Mouse (Mus musculus) liver, embryonic 11.5 days (tissue): ENCODE measurements around the gene Ripply1. TPM values are rescaled to one million over a fixed set of nuclear protein-coding genes. Genes with fewer than 3 reads are reported as not detected.

Experiments
- ATAC-seq: fragments of 200-750 bp; cut with Nextera tagmentation; replicated peaks from 2 replicates; pipeline ENCODE4 v1.8.0; 2017; ENCODE audit warnings: moderate number of reproducible peaks, mild to moderate bottlenecking, moderate TSS enrichment, moderate library complexity; ENCODE audit not compliant: low FRiP score
- DNase-seq: peaks from one replicate; pipeline ENCODE4 v3.0.0-alpha.2; 2017; ENCODE audit warnings: low spot score
- H3K27ac ChIP-seq: fragments of 300-500 bp; sonication (generic); 2 replicates; pipeline ENCODE4 v1.5.1; 2014; ENCODE audit warnings: mild to moderate bottlenecking, low read depth, low read length, control low read depth
- H3K27me3 ChIP-seq: fragments of 300-500 bp; sonication (generic); replicated peaks from 2 replicates; pipeline ENCODE4 v1.6.1; 2014; ENCODE audit warnings: low read length, mixed read lengths; ENCODE audit not compliant: control insufficient read depth, insufficient read depth
- H3K36me3 ChIP-seq: fragments of 300-500 bp; sonication (generic); 2 replicates; pipeline ENCODE4 v1.6.1; 2014; ENCODE audit warnings: mild to moderate bottlenecking, low read length, moderate library complexity, mixed read lengths; ENCODE audit not compliant: control insufficient read depth, insufficient read depth
- H3K4me1 ChIP-seq: fragments of 300-500 bp; sonication (generic); replicated peaks from 2 replicates; pipeline ENCODE4 v1.6.1; 2014; ENCODE audit warnings: low read length, mixed read lengths; ENCODE audit not compliant: control insufficient read depth, insufficient read depth
- H3K4me2 ChIP-seq: fragments of 300-500 bp; sonication (generic); 2 replicates; pipeline ENCODE4 v1.6.1; 2014; ENCODE audit warnings: mild to moderate bottlenecking, control low read depth, moderate library complexity
- H3K4me3 ChIP-seq: fragments of 300-500 bp; sonication (generic); 2 replicates; pipeline ENCODE4 v1.5.1; 2014; ENCODE audit warnings: low read depth, low read length, control low read depth
- H3K9ac ChIP-seq: fragments of 300-500 bp; sonication (generic); 2 replicates; pipeline ENCODE4 v1.6.1; 2014; ENCODE audit warnings: low read depth, low read length, control low read depth
- H3K9me3 ChIP-seq: fragments of 300-500 bp; sonication (generic); 2 replicates; pipeline ENCODE4 v1.6.1; 2016; ENCODE audit warnings: low read length, inconsistent platforms, mixed read lengths; ENCODE audit not compliant: control insufficient read depth
- WGBS: fragments of 180-500 bp; shearing (Covaris S2); extraction: QIAGEN DNeasy Blood & Tissue Kit; methylation state at CpG from one replicate; pipeline ENCODE4 v1.1.7; 2014; 5-methylcytosine and 5-hydroxymethylcytosine counted together
- polyA plus RNA-seq: library from polyadenylated mRNA; unstranded; fragments of >200 nt; fragmentation: Nextera tagmentation; extraction: Ambion mirVana; gene quantifications from 2 replicates; pipeline ENCODE4 v1.2.1, GENCODE M21; 2014

Gene Ripply1
- polyA plus RNA-seq, 1 experiment from 2014 or later, result not detected

- Histone ChIP-seq H3K9ac (no peak overlapping the region), H3K4me1 (0 out of 2 replicates have a peak, but pooled peaks cover 3% of the 10 kb centered on the region), H3K36me3 (no peaks in the 10 kb centered on the region), H3K27me3 (no peaks in the 10 kb centered on the region; the same call in none of the 2 replicates), H3K9me3 (no peaks in the 10 kb centered on the region), H3K4me2 (no peak overlapping the region), H3K4me3 (no peak overlapping the region), H3K27ac (no peak overlapping the region)
- 89% methylated on average over 10 of the region's 10 CpGs for WGBS
- DNase-seq (no peak), ATAC-seq (no peak)
Observed at GRCm38 (mm10) chrX:139808501-139808900, 26.3 kb upstream of the Ripply1 start.

DNA sequence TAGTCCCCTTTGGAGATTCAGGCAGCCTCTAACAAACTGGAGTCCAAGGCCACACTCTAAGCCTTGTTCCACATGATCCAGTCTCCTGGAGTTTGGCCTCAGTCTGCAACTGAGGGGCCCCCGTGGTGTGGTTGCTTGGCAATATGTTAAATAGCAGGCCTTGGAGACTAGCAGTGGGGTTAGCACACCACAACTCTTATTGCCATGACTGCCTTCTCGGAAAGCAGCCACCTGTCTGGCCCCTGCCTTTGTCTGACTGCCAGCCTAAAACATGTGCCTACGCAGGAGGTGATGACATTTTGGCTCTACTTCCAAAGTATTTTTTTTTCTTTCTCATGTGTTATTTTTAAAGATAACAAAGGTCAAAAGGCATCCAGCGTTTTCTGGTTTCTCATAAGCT is 25.9 kb upstream of the Ripply1 start:
- no peak for DNase-seq
- no peaks in the 10 kb centered on the region for H3K9me3 ChIP-seq
- 0 out of 2 replicates have a peak, but pooled peaks cover 3% of the 10 kb centered on the region for H3K4me1 ChIP-seq
- H3K4me3 ChIP-seq, result no peak overlapping the region
- ATAC-seq, result no peak
- no peak overlapping the region for H3K9ac ChIP-seq
- H3K4me2 ChIP-seq, result no peak overlapping the region
- no peaks in the 10 kb centered on the region for H3K36me3 ChIP-seq
- no peaks in the 10 kb centered on the region; the same call in none of the 2 replicates for H3K27me3 ChIP-seq
- WGBS, result 64% methylated on average over 4 of the region's 4 CpGs
- H3K27ac ChIP-seq, result no peak overlapping the region

- WGBS, result 79% methylated on average over 2 of the region's 2 CpGs
- Histone ChIP-seq H3K4me3 (no peak overlapping the region), H3K4me1 (0 out of 2 replicates have a peak, but pooled peaks cover under 1% of the 10 kb centered on the region), H3K4me2 (no peak overlapping the region), H3K36me3 (no peaks in the 10 kb centered on the region), H3K9me3 (no peaks in the 10 kb centered on the region), H3K27me3 (no peaks in the 10 kb centered on the region; the same call in 1 of the 2 replicates), H3K9ac (no peak overlapping the region), H3K27ac (no peak overlapping the region)
- ATAC-seq (no peak), DNase-seq (no peak)
Observed at GRCm38 (mm10) chrX:139807391-139807790, 25.2 kb upstream of the Ripply1 start.

GRCm38 (mm10) chrX:139805918-139806317 is 23.8 kb upstream of the Ripply1 start:
- H3K9ac ChIP-seq, result no peak overlapping the region
- no peak overlapping the region for H3K27ac ChIP-seq
- H3K4me1 ChIP-seq, result no peaks in the 10 kb centered on the region
- H3K27me3 ChIP-seq, result no peaks in the 10 kb centered on the region; the same call in none of the 2 replicates
- WGBS, result 90% methylated on average over 4 of the region's 4 CpGs
- ATAC-seq, result no peak
- no peak overlapping the region for H3K4me3 ChIP-seq
- DNase-seq, result no peak
- no peak overlapping the region for H3K4me2 ChIP-seq
- no peaks in the 10 kb centered on the region for H3K9me3 ChIP-seq
- H3K36me3 ChIP-seq, result no peaks in the 10 kb centered on the region

DNA sequence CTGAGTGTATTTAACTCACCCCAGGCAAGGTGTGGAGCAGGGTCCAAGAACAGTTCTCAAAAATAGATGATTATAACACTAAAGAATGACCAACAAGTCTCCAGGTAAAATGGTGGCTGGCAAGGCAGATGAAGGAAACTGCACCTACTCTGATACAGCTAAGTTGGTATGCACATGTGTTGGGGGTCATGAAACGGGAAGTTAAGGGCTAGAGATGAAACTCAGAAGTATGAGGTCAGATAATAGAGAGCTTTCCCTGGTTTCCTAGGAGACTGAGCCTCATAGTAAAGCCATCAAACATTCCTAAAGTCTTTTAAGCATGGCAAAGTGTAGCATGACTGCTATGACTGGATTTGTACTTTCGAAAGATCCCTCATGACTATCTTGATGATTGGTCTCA is 20.9 kb upstream of the Ripply1 start:
- H3K27ac ChIP-seq, result no peak overlapping the region
- no peak overlapping the region for H3K4me2 ChIP-seq
- no peaks in the 10 kb centered on the region for H3K4me1 ChIP-seq
- DNase-seq (no peak), ATAC-seq (no peak)
- H3K36me3 ChIP-seq, result no peaks in the 10 kb centered on the region
- no peak overlapping the region for H3K4me3 ChIP-seq
- no peak overlapping the region for H3K9ac ChIP-seq
- no peaks in the 10 kb centered on the region for H3K9me3 ChIP-seq
- H3K27me3 ChIP-seq, result no peaks in the 10 kb centered on the region; the same call in 1 of the 2 replicates
- WGBS, result 79% methylated on average over 2 of the region's 2 CpGs

DNA sequence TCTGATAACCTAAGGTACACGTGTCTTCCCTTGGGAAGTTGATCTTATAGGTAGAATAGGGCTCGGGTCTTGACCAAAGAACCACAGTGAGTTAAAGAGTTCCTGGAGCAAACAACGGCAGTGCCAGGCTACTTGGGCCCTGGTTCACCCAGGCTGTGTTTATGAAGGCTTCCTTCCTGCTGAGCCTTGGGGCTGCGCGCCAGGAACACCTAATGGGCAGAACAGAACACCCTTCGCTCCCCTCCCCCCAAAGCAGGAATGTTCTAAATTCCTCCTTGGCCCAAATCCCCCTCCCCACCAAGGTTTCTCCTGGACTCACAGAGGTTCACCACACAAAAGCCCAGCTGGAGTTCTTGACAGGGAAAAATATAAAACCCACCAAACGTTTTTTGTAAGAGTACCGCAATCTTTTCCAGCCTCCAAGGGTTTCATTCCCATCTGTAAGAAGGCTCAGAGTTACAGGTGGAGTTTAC is 18.3 kb upstream of the Ripply1 start, which contains the start of gene Cldn2:
Gene Cldn2 (plus strand): TSS at position 423 of the 473 bp plus-strand sequence.
- no peaks in the 10 kb centered on the region; the same call in 1 of the 2 replicates for H3K27me3 ChIP-seq
- 76% methylated on average over 8 of the region's 8 CpGs for WGBS
- no peaks in the 10 kb centered on the region for H3K4me1 ChIP-seq
- no peak within 1 kb of the TSS for H3K4me3 ChIP-seq
- H3K4me2 ChIP-seq, result no peak within 1 kb of the TSS
- H3K36me3 ChIP-seq, result no peaks in the 10 kb centered on the region
- DNase-seq (no peak), ATAC-seq (no peak)
- no peaks in the 10 kb centered on the region for H3K9me3 ChIP-seq
- no peak within 1 kb of the TSS for H3K27ac ChIP-seq
- H3K9ac ChIP-seq, result no peak within 1 kb of the TSS

GRCm38 (mm10) chrX:139799953-139800352 is 17.8 kb upstream of the Ripply1 start:
- no peak overlapping the region for H3K4me3 ChIP-seq
- H3K4me2 ChIP-seq, result no peak overlapping the region
- ATAC-seq (no peak), DNase-seq (no peak)
- no peak overlapping the region for H3K9ac ChIP-seq
- no peak overlapping the region for H3K27ac ChIP-seq
- no peaks in the 10 kb centered on the region; the same call in 1 of the 2 replicates for H3K27me3 ChIP-seq
- no peaks in the 10 kb centered on the region for H3K9me3 ChIP-seq
- 80% methylated on average over 3 of the region's 3 CpGs for WGBS
- no peaks in the 10 kb centered on the region for H3K36me3 ChIP-seq
- no peaks in the 10 kb centered on the region for H3K4me1 ChIP-seq

DNA sequence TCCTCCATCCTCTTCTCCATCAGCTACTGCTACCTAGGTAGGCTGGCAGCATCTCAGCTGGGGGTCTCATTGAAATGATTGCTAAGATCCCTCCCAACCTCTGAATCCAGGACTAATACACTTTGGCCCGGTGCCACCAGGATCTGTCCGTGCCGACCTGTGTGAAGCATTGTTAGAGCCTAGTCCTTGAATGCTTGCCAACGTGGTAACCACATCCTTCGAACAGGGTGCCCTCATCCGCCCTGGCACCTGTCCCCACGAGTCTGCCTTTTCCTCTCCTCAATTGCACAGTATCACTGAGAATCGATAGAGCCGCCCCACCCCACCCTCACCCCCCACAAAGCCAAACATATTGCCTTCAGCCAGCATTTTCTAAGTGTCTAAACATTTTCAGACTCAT is 15.7 kb upstream of the Ripply1 start:
- DNase-seq, result no peak
- H3K36me3 ChIP-seq, result no peaks in the 10 kb centered on the region
- no peak overlapping the region for H3K27ac ChIP-seq
- no peak overlapping the region for H3K9ac ChIP-seq
- 80% methylated on average over 9 of the region's 9 CpGs for WGBS
- no peaks in the 10 kb centered on the region; the same call in 1 of the 2 replicates for H3K27me3 ChIP-seq
- H3K4me3 ChIP-seq, result no peak overlapping the region
- ATAC-seq, result no peak
- H3K9me3 ChIP-seq, result no peaks in the 10 kb centered on the region
- H3K4me1 ChIP-seq, result no peaks in the 10 kb centered on the region
- no peak overlapping the region for H3K4me2 ChIP-seq

GRCm38 (mm10) chrX:139796037-139796436 is 13.9 kb upstream of the Ripply1 start:
- H3K4me2 ChIP-seq, result no peak overlapping the region
- WGBS, result 74% methylated on average over 6 of the region's 6 CpGs
- ATAC-seq (no peak), DNase-seq (no peak)
- H3K9ac ChIP-seq, result no peak overlapping the region
- peaks cover 3% of the 10 kb centered on the region; the same call in 1 of the 2 replicates for H3K27me3 ChIP-seq
- no peak overlapping the region for H3K4me3 ChIP-seq
- H3K36me3 ChIP-seq, result no peaks in the 10 kb centered on the region
- no peaks in the 10 kb centered on the region for H3K9me3 ChIP-seq
- H3K27ac ChIP-seq, result no peak overlapping the region
- no peaks in the 10 kb centered on the region for H3K4me1 ChIP-seq
